Mouse (Mus musculus) 3134 (cell line): ENCODE measurements at regions not wholly inside any gene's neighbourhood (a gene's known extent, or its start where the extent isn't known, plus 50 kb on each side); places are given as distances from the start of the nearest gene placed in this dataset.
"Not testable (repeated sequence)": the region's sequence is repeated elsewhere in the genome, so short reads cannot be mapped to it uniquely, and the experiment has no call there.

ENCODE experiments used
- DNase-seq: peaks from one replicate; pipeline ENCODE4 v3.0.0-alpha.2; 2011; ENCODE audit warnings: low spot score; ENCODE audit not compliant: insufficient read length; ENCODE audit errors: extremely low read depth

DNA sequence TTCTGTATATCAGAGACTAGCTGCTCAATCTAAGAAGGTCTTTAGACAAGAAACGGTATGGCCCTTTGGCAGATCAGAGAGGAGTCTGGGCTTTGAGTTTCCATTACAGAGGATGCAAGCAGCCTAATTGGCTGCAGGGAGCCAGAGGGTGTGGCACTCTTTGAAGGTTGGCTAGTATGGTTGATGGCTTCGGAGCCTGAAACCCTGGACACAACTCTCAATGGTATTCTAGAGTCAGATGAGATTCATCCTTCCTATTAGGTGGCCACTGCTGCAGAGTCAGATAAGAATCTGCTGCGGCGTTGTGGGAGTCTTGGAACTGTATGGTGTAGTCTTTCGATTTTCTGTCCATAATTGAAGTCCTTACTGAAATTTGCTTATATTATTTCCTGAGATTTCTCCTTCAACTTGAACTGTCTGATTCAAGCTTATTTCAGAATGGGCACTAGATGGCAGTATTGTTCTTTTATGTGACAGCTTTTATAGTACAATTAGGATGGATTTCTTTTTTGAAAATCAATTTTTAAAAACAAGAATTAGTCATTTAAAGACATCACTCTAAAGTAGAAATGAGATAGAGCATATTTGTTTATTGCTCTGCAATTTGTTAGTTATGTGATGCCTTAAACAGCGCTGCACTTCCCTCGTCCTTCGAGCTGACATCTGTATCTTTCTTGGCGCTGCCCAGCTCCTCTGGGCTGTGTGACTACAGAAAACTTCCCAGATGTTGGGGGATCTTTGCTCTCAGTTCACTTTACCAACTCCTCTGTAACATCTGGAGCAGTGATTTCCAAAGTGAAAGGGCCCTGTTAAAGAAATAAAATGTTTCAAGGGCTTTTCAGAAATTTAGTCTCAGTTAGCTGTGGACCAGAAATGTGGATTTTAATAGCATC is 151.0 kb upstream of the Ttc29 start:
- DNase-seq = no peak

DNA sequence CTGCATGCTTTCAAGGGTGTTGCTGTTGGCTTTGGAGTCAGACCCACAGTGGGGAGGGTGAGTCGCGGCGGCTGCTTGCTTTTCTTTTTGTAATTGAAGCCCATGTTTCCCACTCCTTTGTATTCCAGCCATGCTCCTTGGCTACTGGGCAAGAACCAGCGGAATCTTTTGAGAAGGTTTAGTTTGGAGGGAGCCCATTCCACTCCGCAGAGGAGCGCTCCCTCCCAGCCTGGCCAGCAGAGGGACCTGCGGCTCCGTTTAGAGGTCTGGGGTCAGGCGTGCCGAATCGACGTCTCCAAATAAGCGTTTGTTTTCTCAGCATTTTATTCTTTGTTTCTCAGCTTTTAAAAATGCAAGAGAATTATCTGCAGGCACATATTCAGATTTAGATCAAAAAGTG is 149.6 kb upstream of the Ttc29 start:
- no peak for DNase-seq

GRCm38 (mm10) chr8:78064161-78064560 is 148.9 kb upstream of the Ttc29 start:
- DNase-seq = no peak

DNA sequence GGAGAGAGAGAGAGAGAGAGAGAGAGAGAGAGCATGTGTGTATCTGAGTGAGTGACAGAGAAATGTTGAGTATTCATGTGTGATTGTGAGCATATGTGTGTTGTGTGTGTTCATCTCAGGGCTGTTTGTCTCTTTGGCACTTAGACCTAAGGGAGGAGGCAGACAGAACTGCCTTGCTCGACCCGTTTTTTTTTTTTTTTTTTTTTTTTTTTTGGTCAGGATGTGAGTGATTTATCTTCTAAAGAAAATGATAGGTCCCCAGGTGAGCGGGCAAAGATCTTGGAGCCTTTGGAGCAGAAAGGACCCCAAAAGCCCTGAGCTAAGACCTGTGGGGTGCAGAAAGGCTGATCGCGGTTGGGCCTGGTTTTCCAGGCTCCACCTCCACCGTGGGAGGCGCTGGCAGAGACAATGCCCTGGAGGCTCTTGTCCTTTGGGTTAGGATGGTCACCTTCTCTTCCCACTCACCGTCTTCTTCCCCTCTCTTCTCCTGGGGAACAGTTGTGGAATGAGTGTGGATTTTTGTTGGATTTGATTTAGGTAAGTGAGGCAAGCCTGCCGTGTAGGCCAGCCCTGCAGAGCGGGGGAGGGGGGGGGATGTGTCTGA is 147.1 kb upstream of the Ttc29 start:
- DNase-seq = no peak

DNA sequence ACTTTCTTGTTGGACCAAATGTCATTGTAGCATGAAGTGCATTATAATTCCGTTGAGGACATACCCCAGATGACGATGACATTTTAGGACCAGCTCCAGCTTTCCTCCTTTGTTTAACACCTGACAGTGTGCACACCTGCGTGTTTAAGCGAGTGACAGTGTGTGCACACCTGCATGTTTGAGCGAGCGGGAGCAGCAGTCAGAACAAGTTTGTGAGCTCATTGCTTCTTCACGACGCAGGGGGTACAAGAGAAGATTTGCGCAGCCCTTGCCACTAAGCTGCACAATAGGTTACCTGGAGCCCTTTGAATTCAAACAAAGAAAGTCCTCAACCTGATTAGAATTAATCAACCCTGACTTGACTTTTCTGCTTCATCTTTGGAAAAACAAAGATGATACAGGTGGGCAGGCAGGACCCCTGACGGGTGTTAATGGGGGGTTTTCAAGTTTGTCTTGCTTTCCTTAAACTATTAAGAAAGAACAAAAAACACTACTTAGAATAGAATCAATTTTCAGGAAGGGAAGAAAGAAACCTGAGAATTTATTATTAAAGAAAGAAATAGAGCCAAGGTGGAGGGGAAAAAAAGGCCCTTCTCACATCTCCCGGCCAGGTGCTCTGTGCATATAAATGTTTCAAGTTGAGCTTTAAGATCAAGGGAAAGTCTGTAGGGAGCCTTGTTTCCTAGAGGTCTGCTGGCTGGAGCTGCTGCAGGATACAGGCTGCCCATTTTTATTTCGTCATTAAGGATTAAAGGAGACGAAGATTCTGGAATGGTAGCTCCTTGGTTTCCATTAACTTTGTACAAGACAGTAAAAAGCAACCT is 144.8 kb upstream of the Ttc29 start:
- no peak for DNase-seq

DNA sequence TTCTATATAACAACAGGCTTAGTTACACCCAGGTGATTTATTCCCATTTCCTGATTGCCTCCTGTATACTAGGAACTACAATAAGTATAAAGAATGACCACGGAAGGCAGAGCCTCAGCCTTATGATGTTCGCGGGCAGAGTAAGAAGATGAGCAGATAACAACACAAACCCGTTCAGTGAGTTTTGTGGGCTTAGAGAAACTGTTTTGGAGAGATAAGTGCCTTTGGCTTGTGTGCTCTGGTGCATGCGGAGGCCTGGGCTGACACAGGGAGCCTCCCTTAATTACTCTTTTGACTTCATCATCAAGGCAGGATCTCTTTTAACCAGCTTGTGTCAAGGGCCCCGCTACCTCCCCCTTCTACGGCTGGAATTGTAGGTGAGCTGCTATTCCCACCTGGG is 139.3 kb upstream of the Ttc29 start:
- DNase-seq = no peak

GRCm38 (mm10) chr8:78077122-78077521 is 136.0 kb upstream of the Ttc29 start:
- no peak for DNase-seq

DNA sequence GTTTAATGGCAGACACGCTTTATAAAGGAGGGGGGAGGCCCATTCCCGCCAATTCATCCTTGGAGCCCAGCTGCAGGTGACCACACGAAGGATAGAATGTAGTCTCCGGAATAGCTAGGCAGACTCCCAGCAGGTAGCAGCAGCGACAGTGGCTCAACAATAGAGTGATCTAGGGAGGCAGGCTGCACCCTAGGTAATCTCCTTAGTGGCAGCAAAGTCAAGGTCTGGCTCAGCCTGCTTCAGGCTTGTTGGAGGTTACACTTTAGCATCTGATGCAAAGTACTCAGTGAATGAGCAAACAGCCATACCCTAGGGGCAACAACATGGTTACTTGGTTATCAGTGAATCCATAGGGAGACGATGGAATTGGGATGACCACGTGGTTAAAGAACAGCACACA is 131.7 kb upstream of the Ttc29 start:
- not testable (repeated sequence) for DNase-seq

GRCm38 (mm10) chr8:78083012-78083411 is 130.1 kb upstream of the Ttc29 start:
- no peak for DNase-seq

DNA sequence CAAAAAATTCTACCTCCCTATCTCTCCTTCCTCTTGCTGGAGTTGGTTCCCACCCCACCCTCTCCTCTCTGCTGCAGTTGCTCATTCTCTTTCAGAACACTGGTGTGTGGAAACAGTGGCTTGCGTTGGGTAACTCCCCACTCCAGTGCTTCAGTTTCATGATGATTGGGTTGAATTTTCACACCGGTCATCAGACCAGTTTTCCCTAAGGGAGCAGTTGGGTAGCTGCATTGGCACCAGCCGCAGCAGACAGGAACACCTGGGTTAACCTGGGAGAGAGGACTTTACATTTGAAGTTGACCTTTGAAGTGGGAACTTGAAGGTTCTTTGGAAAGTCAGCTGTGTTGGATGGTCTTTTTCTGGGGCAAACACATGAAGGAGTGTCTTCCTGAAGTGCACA is 126.7 kb upstream of the Ttc29 start:
- no peak for DNase-seq

- DNase-seq = no peak
Measured at GRCm38 (mm10) chr8:78090382-78091122, 122.5 kb upstream of the Ttc29 start.

DNA sequence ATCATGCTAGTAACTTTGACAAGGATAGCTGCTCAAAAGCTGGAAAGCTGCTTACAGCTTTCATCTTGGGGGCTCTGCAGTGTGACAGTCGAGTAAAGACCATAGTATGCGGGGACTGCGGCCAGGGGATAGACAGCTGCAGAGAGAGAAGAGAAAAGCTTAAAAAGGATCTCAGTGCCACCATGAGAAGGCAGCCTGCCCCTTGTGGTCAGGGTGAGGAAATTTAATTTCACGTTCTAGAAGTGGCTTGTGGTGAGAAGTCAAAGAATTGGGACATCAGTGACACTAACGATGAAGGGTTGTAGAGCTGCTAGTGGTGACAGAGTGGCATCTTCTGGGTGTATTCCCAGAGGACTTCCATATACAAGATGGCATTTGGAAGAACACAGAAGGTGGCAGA is 116.7 kb upstream of the Ttc29 start:
- DNase-seq = no peak

GRCm38 (mm10) chr8:78098191-78098745 is 114.8 kb upstream of the Ttc29 start:
- no peak for DNase-seq

DNA sequence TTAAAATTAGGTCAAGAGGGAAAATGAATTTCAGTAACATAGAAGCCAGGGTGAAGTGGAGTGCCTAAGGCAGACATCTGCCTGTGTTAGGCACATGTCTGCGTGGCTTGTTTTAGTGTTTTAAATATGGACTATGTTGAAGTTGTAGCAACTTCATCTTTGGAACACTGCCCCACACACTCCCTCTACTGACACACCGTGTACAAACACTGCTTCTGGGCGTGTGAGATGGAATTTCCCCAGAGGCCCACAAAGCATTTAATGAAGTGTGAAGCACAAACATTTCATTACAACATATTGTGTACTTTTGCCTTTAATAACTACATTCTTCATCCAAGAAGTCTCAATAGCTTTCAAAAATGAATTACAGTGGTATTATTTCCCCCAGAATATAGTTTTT is 114.0 kb upstream of the Ttc29 start:
- DNase-seq = no peak

- no peak for DNase-seq
Measured at GRCm38 (mm10) chr8:78107339-78107738, 105.8 kb upstream of the Ttc29 start.

DNA sequence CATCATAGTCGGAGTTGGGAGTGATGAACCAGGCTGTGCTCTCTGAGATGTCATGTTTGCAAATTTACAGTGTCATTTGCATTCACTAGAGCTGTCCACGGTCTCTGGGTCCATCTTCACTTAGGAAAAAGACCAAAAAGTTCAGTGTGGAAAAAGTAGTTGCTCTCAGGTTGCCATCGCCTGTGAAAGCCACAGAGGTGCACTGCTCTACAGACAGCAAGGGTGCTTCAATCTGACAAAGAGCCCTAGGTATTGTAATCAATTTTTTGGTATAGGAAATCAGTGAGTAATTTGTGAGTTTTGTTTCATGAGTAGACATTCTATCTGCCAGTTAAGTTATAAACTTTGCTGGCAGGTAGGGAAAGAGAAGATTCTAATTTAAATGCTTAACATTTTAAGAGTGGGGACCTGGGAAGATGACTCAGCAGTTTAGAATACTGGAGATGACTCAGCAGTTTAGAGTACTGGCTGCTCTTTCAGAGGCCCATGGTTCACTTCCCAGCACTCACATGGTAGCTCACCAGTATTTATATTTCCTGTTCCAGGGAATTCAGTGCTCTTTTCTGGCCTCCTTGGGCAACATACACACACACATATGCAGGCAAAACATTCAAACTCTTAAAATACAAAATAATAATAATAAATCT is 103.0 kb upstream of the Ttc29 start:
- no peak for DNase-seq

DNA sequence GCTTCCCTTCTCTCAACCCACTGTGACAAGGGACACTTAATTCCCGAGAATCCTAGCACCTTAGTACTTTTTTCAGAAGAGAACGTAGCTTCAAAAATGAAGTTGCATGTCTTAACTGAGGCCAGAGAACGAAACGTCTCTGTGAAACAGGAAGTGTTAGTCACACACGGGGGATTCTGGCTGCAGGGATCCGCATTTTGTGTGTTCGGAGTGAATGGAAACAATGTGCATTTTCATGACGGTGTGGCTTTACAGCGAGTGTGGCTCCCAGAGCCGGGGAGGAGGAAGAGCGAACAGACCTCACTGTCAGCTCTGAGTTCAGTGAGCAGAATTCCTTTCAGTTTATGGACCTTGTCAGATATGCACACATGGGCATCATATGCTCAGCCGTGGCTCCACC is 100.0 kb upstream of the Ttc29 start:
- DNase-seq = no peak

DNA sequence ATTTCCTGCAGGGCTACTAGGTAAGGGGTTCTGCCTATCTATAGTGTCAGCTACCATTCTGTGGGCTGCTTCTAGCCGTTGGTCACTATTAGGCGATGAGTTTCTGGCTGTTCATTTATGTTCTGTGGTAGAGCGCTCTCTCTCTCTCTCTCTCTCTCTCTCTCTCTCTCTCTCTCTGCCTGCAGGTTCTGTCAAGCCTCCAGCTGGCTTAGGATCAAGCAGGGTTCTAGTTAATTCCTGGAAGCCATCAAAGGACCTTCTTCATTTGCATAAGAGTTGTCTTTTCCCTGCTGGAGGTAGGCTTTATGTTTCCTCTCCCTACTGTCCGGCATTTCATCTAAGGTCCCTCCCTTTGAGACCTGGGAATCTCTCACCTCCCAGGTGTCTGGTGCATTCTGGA is 98.6 kb upstream of the Ttc29 start:
- no peak for DNase-seq

DNA sequence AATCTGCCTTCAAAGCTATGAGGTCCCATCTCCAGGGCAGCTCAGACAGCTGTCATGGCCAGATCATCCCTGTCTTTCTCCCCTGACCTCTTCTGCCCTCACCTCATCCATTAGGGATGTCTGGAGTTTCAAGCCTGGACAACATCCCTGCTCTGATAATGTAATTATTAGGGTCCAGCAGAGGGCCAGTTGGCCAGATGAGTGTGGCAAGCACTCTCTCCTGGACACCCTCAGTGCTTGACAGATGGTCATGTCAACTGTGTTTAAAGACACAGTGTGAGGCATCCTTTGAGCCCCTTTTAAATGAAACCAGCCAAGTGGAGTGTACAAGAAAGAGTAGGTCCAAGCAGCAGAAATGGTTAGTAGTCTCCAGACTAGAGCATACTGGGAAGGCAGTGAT is 95.9 kb upstream of the Ttc29 start:
- no peak for DNase-seq

DNA sequence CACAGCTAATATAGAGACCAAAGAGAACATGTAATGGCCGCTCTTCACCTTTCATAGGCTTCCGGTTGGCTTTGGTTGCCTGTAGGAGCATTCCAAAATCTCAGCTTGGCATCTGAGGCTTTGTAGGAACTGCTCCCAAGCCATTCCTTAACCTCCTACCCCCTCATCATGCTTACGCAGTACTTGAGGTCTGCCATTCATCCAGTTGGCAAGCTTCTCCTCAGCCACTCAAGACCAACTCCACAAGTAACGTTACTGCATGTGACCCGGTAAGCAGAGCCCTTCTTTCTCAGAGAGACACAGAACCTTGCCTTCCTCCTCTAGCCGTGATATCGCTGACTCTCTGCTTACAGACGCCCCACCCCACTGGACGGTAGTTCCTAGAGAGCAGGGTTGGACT is 94.6 kb upstream of the Ttc29 start:
- no peak for DNase-seq
